Mouse (Mus musculus) kidney, embryonic 16.5 days (tissue): ENCODE measurements around the gene Crybg1. TPM values are rescaled to one million over a fixed set of nuclear protein-coding genes. Genes with fewer than 3 reads are reported as not detected.

ENCODE experiments used
- ATAC-seq: fragments of 200-750 bp; cut with Nextera tagmentation; 2 replicates; pipeline ENCODE4 v1.8.0; 2017; ENCODE audit warnings: moderate TSS enrichment; ENCODE audit not compliant: low FRiP score, low TSS enrichment
- H3K27ac ChIP-seq: fragments of 300-500 bp; sonication (generic); 2 replicates; pipeline ENCODE4 v1.5.1; 2014; ENCODE audit warnings: low read length
- H3K27me3 ChIP-seq: fragments of 300-500 bp; sonication (generic); 2 replicates; pipeline ENCODE4 v1.6.1; 2014; ENCODE audit warnings: low read length, control low read depth, mixed read lengths; ENCODE audit not compliant: insufficient read depth
- H3K36me3 ChIP-seq: fragments of 300-500 bp; sonication (generic); 2 replicates; pipeline ENCODE4 v1.6.1; 2014; ENCODE audit warnings: low read length, control low read depth, mixed read lengths; ENCODE audit not compliant: insufficient read depth
- H3K4me1 ChIP-seq: fragments of 300-500 bp; sonication (generic); 2 replicates; pipeline ENCODE4 v1.6.1; 2014; ENCODE audit warnings: low read length, control low read depth, mixed read lengths; ENCODE audit not compliant: insufficient read depth
- H3K4me2 ChIP-seq: fragments of 300-500 bp; sonication (generic); replicated peaks from 2 replicates; pipeline ENCODE4 v1.6.1; 2014; ENCODE audit warnings: low read depth, low read length
- H3K4me3 ChIP-seq: fragments of 300-500 bp; sonication (generic); 2 replicates; pipeline ENCODE4 v1.5.1; 2014; ENCODE audit warnings: mild to moderate bottlenecking, low read length
- H3K9ac ChIP-seq: fragments of 300-500 bp; sonication (generic); replicated peaks from 2 replicates; pipeline ENCODE4 v1.6.1; 2014; ENCODE audit warnings: low read length
- H3K9me3 ChIP-seq: fragments of 300-500 bp; sonication (generic); 2 replicates; pipeline ENCODE4 v1.6.1; 2016; ENCODE audit warnings: low read length, control low read depth
- WGBS: fragments of 180-500 bp; shearing (Covaris S2); extraction: QIAGEN DNeasy Blood & Tissue Kit; methylation state at CpG from one replicate; pipeline ENCODE4 v1.1.7; 2014; 5-methylcytosine and 5-hydroxymethylcytosine counted together
- polyA plus RNA-seq: library from polyadenylated mRNA; unstranded; fragments of >200 nt; fragmentation: Nextera tagmentation; extraction: Ambion mirVana; gene quantifications from 2 replicates; pipeline ENCODE4 v1.2.1, GENCODE M21; 2015

Gene Crybg1
- polyA plus RNA-seq, 1 experiment from 2014 or later, result 3.3 TPM

GRCm38 (mm10) chr10:44002995-44003524 is 145.6 kb downstream of the Crybg1 start:
- 4% methylated on average over 11 of the region's 11 CpGs for WGBS
- no peak for ATAC-seq
- peaks cover 63% of the 10 kb centered on the region for H3K27me3 ChIP-seq
- no peaks in the 10 kb centered on the region for H3K36me3 ChIP-seq
- H3K4me3 ChIP-seq, result peak overlapping the region; percentile 73
- H3K9me3 ChIP-seq, result no peaks in the 10 kb centered on the region
- H3K4me2 ChIP-seq, result peak overlapping the region; percentile 76
- H3K27ac ChIP-seq, result no peak overlapping the region
- peaks cover 29% of the 10 kb centered on the region for H3K4me1 ChIP-seq
- H3K9ac ChIP-seq, result peak overlapping the region; percentile 68

GRCm38 (mm10) chr10:44002004-44002940 is 146.4 kb downstream of the Crybg1 start:
- Histone ChIP-seq H3K27me3 (peaks cover 62% of the 10 kb centered on the region), H3K9ac (no peak overlapping the region), H3K4me3 (peak overlapping the region; percentile 73; the same call in 1 of the 2 replicates), H3K27ac (no peak overlapping the region), H3K4me2 (peak overlapping the region; percentile 76), H3K4me1 (peaks cover 29% of the 10 kb centered on the region), H3K9me3 (no peaks in the 10 kb centered on the region), H3K36me3 (no peaks in the 10 kb centered on the region)
- ATAC-seq, result no peak
- WGBS, result 21% methylated on average over 14 of the region's 14 CpGs

- Histone ChIP-seq H3K4me1 (peaks cover 16% of the 10 kb centered on the region), H3K27me3 (peaks cover 47% of the 10 kb centered on the region), H3K9ac (no peak overlapping the region), H3K4me2 (no peak overlapping the region), H3K9me3 (no peaks in the 10 kb centered on the region), H3K4me3 (no peak overlapping the region), H3K36me3 (no peaks in the 10 kb centered on the region), H3K27ac (no peak overlapping the region)
- ATAC-seq, result no peak
- WGBS, result 38% methylated on average over 2 of the region's 2 CpGs
Measured at GRCm38 (mm10) chr10:44000156-44000865, 148.3 kb downstream of the Crybg1 start.

- Histone ChIP-seq H3K9ac (no peak overlapping the region), H3K4me1 (0 out of 2 replicates have a peak, but pooled peaks cover 6% of the 10 kb centered on the region), H3K36me3 (no peaks in the 10 kb centered on the region), H3K9me3 (no peaks in the 10 kb centered on the region), H3K4me2 (no peak overlapping the region), H3K27me3 (peaks cover 30% of the 10 kb centered on the region), H3K4me3 (no peak overlapping the region), H3K27ac (no peak overlapping the region)
- 82% methylated on average over 8 of the region's 8 CpGs for WGBS
- ATAC-seq, result no peak
Measured at GRCm38 (mm10) chr10:43998503-43999082, 150.1 kb downstream of the Crybg1 start.

- H3K27me3 ChIP-seq, result peaks cover 24% of the 10 kb centered on the region
- H3K27ac ChIP-seq, result no peak overlapping the region
- ATAC-seq, result no peak
- H3K4me2 ChIP-seq, result no peak overlapping the region
- 0 out of 2 replicates have a peak, but pooled peaks cover under 1% of the 10 kb centered on the region for H3K4me1 ChIP-seq
- no peaks in the 10 kb centered on the region for H3K9me3 ChIP-seq
- no peak overlapping the region for H3K4me3 ChIP-seq
- no peaks in the 10 kb centered on the region for H3K36me3 ChIP-seq
- 62% methylated on average over 9 of the region's 9 CpGs for WGBS
- H3K9ac ChIP-seq, result no peak overlapping the region
Measured at GRCm38 (mm10) chr10:43998023-43998422, 150.6 kb downstream of the Crybg1 start.

- WGBS, result 90% methylated on average over 10 of the region's 10 CpGs
- no peak overlapping the region for H3K27ac ChIP-seq
- no peak overlapping the region for H3K9ac ChIP-seq
- ATAC-seq, result no peak
- no peak overlapping the region for H3K4me3 ChIP-seq
- H3K27me3 ChIP-seq, result peaks cover 17% of the 10 kb centered on the region
- H3K36me3 ChIP-seq, result no peaks in the 10 kb centered on the region
- H3K9me3 ChIP-seq, result no peaks in the 10 kb centered on the region
- no peaks in the 10 kb centered on the region for H3K4me1 ChIP-seq
- H3K4me2 ChIP-seq, result no peak overlapping the region
Measured at GRCm38 (mm10) chr10:43997276-43997675, 151.4 kb downstream of the Crybg1 start.

GRCm38 (mm10) chr10:43995858-43996650 is 152.6 kb downstream of the Crybg1 start:
- no peak overlapping the region for H3K4me3 ChIP-seq
- 79% methylated on average over 10 of the region's 10 CpGs for WGBS
- H3K4me2 ChIP-seq, result no peak overlapping the region
- no peak for ATAC-seq
- H3K4me1 ChIP-seq, result no peaks in the 10 kb centered on the region
- no peak overlapping the region for H3K27ac ChIP-seq
- H3K9me3 ChIP-seq, result no peaks in the 10 kb centered on the region
- no peak overlapping the region for H3K9ac ChIP-seq
- H3K36me3 ChIP-seq, result 0 out of 2 replicates have a peak, but pooled peaks cover 5% of the 10 kb centered on the region
- peaks cover 5% of the 10 kb centered on the region; the same call in 1 of the 2 replicates for H3K27me3 ChIP-seq

GRCm38 (mm10) chr10:43993198-43993597 is 155.5 kb downstream of the Crybg1 start:
- H3K36me3 ChIP-seq, result 0 out of 2 replicates have a peak, but pooled peaks cover 5% of the 10 kb centered on the region
- H3K4me2 ChIP-seq, result no peak overlapping the region
- H3K4me3 ChIP-seq, result no peak overlapping the region
- no peak overlapping the region for H3K27ac ChIP-seq
- peaks cover 3% of the 10 kb centered on the region; the same call in 1 of the 2 replicates for H3K27me3 ChIP-seq
- H3K9me3 ChIP-seq, result no peaks in the 10 kb centered on the region
- H3K9ac ChIP-seq, result no peak overlapping the region
- no peaks in the 10 kb centered on the region for H3K4me1 ChIP-seq
- no peak for ATAC-seq
- WGBS, result 40% methylated on average over 6 of the region's 6 CpGs

GRCm38 (mm10) chr10:43992506-43992905 is 156.1 kb downstream of the Crybg1 start:
- H3K27ac ChIP-seq, result no peak overlapping the region
- ATAC-seq, result no peak
- H3K9me3 ChIP-seq, result no peaks in the 10 kb centered on the region
- no peaks in the 10 kb centered on the region for H3K4me1 ChIP-seq
- WGBS, result 85% methylated on average over 5 of the region's 5 CpGs
- H3K4me3 ChIP-seq, result no peak overlapping the region
- no peak overlapping the region for H3K9ac ChIP-seq
- H3K27me3 ChIP-seq, result peaks cover 2% of the 10 kb centered on the region; the same call in 1 of the 2 replicates
- H3K36me3 ChIP-seq, result 0 out of 2 replicates have a peak, but pooled peaks cover 5% of the 10 kb centered on the region
- no peak overlapping the region for H3K4me2 ChIP-seq
